Mouse (Mus musculus): ENCODE results near the gene Serpina3j. TPM values are rescaled to one million over a fixed set of nuclear protein-coding genes. Genes with fewer than 3 reads are reported as not detected.
"Not testable (repeated sequence)": the region's sequence is repeated elsewhere in the genome, so short reads cannot be mapped to it uniquely, and the experiment has no call there.

Gene Serpina3j
- polyA plus RNA-seq, 1 experiment from 2014 or later = not detected

GRCm38 (mm10) chr12:104305991-104306390 lies 8.4 kb upstream of the Serpina3j start:
- Histone ChIP-seq H3K4me2 (ENCODE audit: low read depth, low read length) (no peak overlapping the region), H3K9me3 (replicated peaks; ENCODE audit: control insufficient read depth, low read length) (no peaks in the 10 kb centered on the region), H3K27ac (ENCODE audit: low read length) (no peak overlapping the region), H3K27me3 (ENCODE audit: control insufficient read depth, insufficient read depth, low read depth, low read length) (no peaks in the 10 kb centered on the region), H3K9ac (ENCODE audit: low read depth, low read length) (no peak overlapping the region), H3K36me3 (ENCODE audit: control insufficient read depth, insufficient read depth) (no peaks in the 10 kb centered on the region), H3K4me1 (ENCODE audit: control insufficient read depth, low read depth, low read length) (no peaks in the 10 kb centered on the region), H3K4me3 (ENCODE audit: low read depth, low read length) (no peak overlapping the region)
- ATAC-seq (ENCODE audit: low read depth) = no peak
- WGBS (ENCODE audit: insufficient replicate concordance) = 56% methylated on average over 4 of the region's 4 CpGs

GRCm38 (mm10) chr12:104322454-104322853 lies 8.1 kb downstream of the Serpina3j start:
- no peak overlapping the region for H3K4me3 ChIP-seq (ENCODE audit: low read depth, low read length)
- WGBS (ENCODE audit: insufficient replicate concordance) = 29% methylated on average over 1 of the region's 1 CpGs
- H3K4me1 ChIP-seq (ENCODE audit: control insufficient read depth, low read depth, low read length) = no peaks in the 10 kb centered on the region
- H3K9ac ChIP-seq (ENCODE audit: low read depth, low read length) = no peak overlapping the region
- ATAC-seq (ENCODE audit: low read depth) = no peak
- H3K27ac ChIP-seq (ENCODE audit: low read length) = no peak overlapping the region
- no peaks in the 10 kb centered on the region for H3K9me3 ChIP-seq (replicated peaks; ENCODE audit: control insufficient read depth, low read length)
- H3K27me3 ChIP-seq (ENCODE audit: control insufficient read depth, insufficient read depth, low read depth, low read length) = no peaks in the 10 kb centered on the region
- no peaks in the 10 kb centered on the region for H3K36me3 ChIP-seq (ENCODE audit: control insufficient read depth, insufficient read depth)
- H3K4me2 ChIP-seq (ENCODE audit: low read depth, low read length) = no peak overlapping the region

- ATAC-seq (ENCODE audit: low read depth) = no peak
- no peaks in the 10 kb centered on the region for H3K36me3 ChIP-seq (ENCODE audit: control insufficient read depth, insufficient read depth)
- WGBS (ENCODE audit: insufficient replicate concordance) = 63% methylated on average over 1 of the region's 1 CpGs
- H3K4me2 ChIP-seq (ENCODE audit: low read depth, low read length) = no peak overlapping the region
- no peak overlapping the region for H3K9ac ChIP-seq (ENCODE audit: low read depth, low read length)
- no peak overlapping the region for H3K4me3 ChIP-seq (ENCODE audit: low read depth, low read length)
- H3K27me3 ChIP-seq (ENCODE audit: control insufficient read depth, insufficient read depth, low read depth, low read length) = no peaks in the 10 kb centered on the region
- no peak overlapping the region for H3K27ac ChIP-seq (ENCODE audit: low read length)
- H3K9me3 ChIP-seq (replicated peaks; ENCODE audit: control insufficient read depth, low read length) = no peaks in the 10 kb centered on the region
- H3K4me1 ChIP-seq (ENCODE audit: control insufficient read depth, low read depth, low read length) = no peaks in the 10 kb centered on the region
Observed at GRCm38 (mm10) chr12:104331701-104332100, 17.3 kb downstream of the Serpina3j start.

GRCm38 (mm10) chr12:104336873-104337272 lies 22.5 kb downstream of the Serpina3j start:
- not testable (repeated sequence) for ATAC-seq (ENCODE audit: low read depth); H3K27me3 ChIP-seq (ENCODE audit: control insufficient read depth, insufficient read depth, low read depth, low read length); H3K36me3 ChIP-seq (ENCODE audit: control insufficient read depth, insufficient read depth); H3K9me3 ChIP-seq (replicated peaks; ENCODE audit: control insufficient read depth, low read length); H3K27ac ChIP-seq (ENCODE audit: low read length); H3K4me3 ChIP-seq (ENCODE audit: low read depth, low read length); H3K4me1 ChIP-seq (ENCODE audit: control insufficient read depth, low read depth, low read length); H3K9ac ChIP-seq (ENCODE audit: low read depth, low read length); H3K4me2 ChIP-seq (ENCODE audit: low read depth, low read length)

- not testable (repeated sequence) for H3K36me3 ChIP-seq (ENCODE audit: control insufficient read depth, insufficient read depth); H3K4me3 ChIP-seq (ENCODE audit: low read depth, low read length); H3K27me3 ChIP-seq (ENCODE audit: control insufficient read depth, insufficient read depth, low read depth, low read length); ATAC-seq (ENCODE audit: low read depth); H3K9ac ChIP-seq (ENCODE audit: low read depth, low read length); H3K9me3 ChIP-seq (replicated peaks; ENCODE audit: control insufficient read depth, low read length); H3K4me1 ChIP-seq (ENCODE audit: control insufficient read depth, low read depth, low read length); H3K4me2 ChIP-seq (ENCODE audit: low read depth, low read length); H3K27ac ChIP-seq (ENCODE audit: low read length)
- 53% methylated on average over 3 of the region's 3 CpGs for WGBS (ENCODE audit: insufficient replicate concordance)
Observed at GRCm38 (mm10) chr12:104338226-104338625, 23.9 kb downstream of the Serpina3j start, which contains the start of the genes Serpina3k and Serpina3m. TSS of gene Serpina3k (plus strand) at chr12:104338486. TSS of gene Serpina3m (plus strand) at chr12:104338486.

- no peak overlapping the region for H3K27ac ChIP-seq (ENCODE audit: low read length)
- H3K4me1 ChIP-seq (ENCODE audit: control insufficient read depth, low read depth, low read length) = no peaks in the 10 kb centered on the region
- no peak for ATAC-seq (ENCODE audit: low read depth)
- no peaks in the 10 kb centered on the region for H3K9me3 ChIP-seq (replicated peaks; ENCODE audit: control insufficient read depth, low read length)
- H3K27me3 ChIP-seq (ENCODE audit: control insufficient read depth, insufficient read depth, low read depth, low read length) = no peaks in the 10 kb centered on the region
- H3K36me3 ChIP-seq (ENCODE audit: control insufficient read depth, insufficient read depth) = no peaks in the 10 kb centered on the region
- 65% methylated on average over 3 of the region's 3 CpGs for WGBS (ENCODE audit: insufficient replicate concordance)
- no peak overlapping the region for H3K4me2 ChIP-seq (ENCODE audit: low read depth, low read length)
- H3K9ac ChIP-seq (ENCODE audit: low read depth, low read length) = no peak overlapping the region
- H3K4me3 ChIP-seq (ENCODE audit: low read depth, low read length) = no peak overlapping the region
Observed at GRCm38 (mm10) chr12:104338705-104339104, 24.4 kb downstream of the Serpina3j start.

- H3K9ac ChIP-seq (ENCODE audit: low read depth, low read length); H3K27me3 ChIP-seq (ENCODE audit: control insufficient read depth, insufficient read depth, low read depth, low read length); ATAC-seq (ENCODE audit: low read depth); H3K9me3 ChIP-seq (replicated peaks; ENCODE audit: control insufficient read depth, low read length); H3K4me3 ChIP-seq (ENCODE audit: low read depth, low read length); H3K36me3 ChIP-seq (ENCODE audit: control insufficient read depth, insufficient read depth); H3K27ac ChIP-seq (ENCODE audit: low read length); H3K4me2 ChIP-seq (ENCODE audit: low read depth, low read length); H3K4me1 ChIP-seq (ENCODE audit: control insufficient read depth, low read depth, low read length): not testable (repeated sequence)
Observed at GRCm38 (mm10) chr12:104342489-104342888, 28.1 kb downstream of the Serpina3j start.

GRCm38 (mm10) chr12:104345181-104345580 lies 30.8 kb downstream of the Serpina3j start:
- Histone ChIP-seq H3K27ac (ENCODE audit: low read length) (no peak overlapping the region), H3K4me3 (ENCODE audit: low read depth, low read length) (no peak overlapping the region), H3K9ac (ENCODE audit: low read depth, low read length) (no peak overlapping the region), H3K4me1 (ENCODE audit: control insufficient read depth, low read depth, low read length) (no peaks in the 10 kb centered on the region), H3K9me3 (replicated peaks; ENCODE audit: control insufficient read depth, low read length) (no peaks in the 10 kb centered on the region), H3K27me3 (ENCODE audit: control insufficient read depth, insufficient read depth, low read depth, low read length) (no peaks in the 10 kb centered on the region), H3K36me3 (ENCODE audit: control insufficient read depth, insufficient read depth) (no peaks in the 10 kb centered on the region), H3K4me2 (ENCODE audit: low read depth, low read length) (no peak overlapping the region)
- ATAC-seq (ENCODE audit: low read depth) = no peak
- 61% methylated on average over 2 of the region's 2 CpGs for WGBS (ENCODE audit: insufficient replicate concordance)

- H3K9ac ChIP-seq (ENCODE audit: low read depth, low read length) = no peak overlapping the region
- H3K9me3 ChIP-seq (replicated peaks; ENCODE audit: control insufficient read depth, low read length) = no peaks in the 10 kb centered on the region
- H3K4me1 ChIP-seq (ENCODE audit: control insufficient read depth, low read depth, low read length) = no peaks in the 10 kb centered on the region
- no peaks in the 10 kb centered on the region for H3K27me3 ChIP-seq (ENCODE audit: control insufficient read depth, insufficient read depth, low read depth, low read length)
- no peak overlapping the region for H3K4me2 ChIP-seq (ENCODE audit: low read depth, low read length)
- H3K4me3 ChIP-seq (ENCODE audit: low read depth, low read length) = no peak overlapping the region
- no peak overlapping the region for H3K27ac ChIP-seq (ENCODE audit: low read length)
- ATAC-seq (ENCODE audit: low read depth) = no peak
- no peaks in the 10 kb centered on the region for H3K36me3 ChIP-seq (ENCODE audit: control insufficient read depth, insufficient read depth)
Observed at GRCm38 (mm10) chr12:104345707-104346106, 31.4 kb downstream of the Serpina3j start.

- no peaks in the 10 kb centered on the region for H3K9me3 ChIP-seq (replicated peaks; ENCODE audit: control insufficient read depth, low read length)
- no peaks in the 10 kb centered on the region for H3K27me3 ChIP-seq (ENCODE audit: control insufficient read depth, insufficient read depth, low read depth, low read length)
- H3K4me1 ChIP-seq (ENCODE audit: control insufficient read depth, low read depth, low read length) = no peaks in the 10 kb centered on the region
- no peak overlapping the region for H3K9ac ChIP-seq (ENCODE audit: low read depth, low read length)
- WGBS (ENCODE audit: insufficient replicate concordance) = 48% methylated on average over 2 of the region's 2 CpGs
- H3K27ac ChIP-seq (ENCODE audit: low read length) = no peak overlapping the region
- H3K4me3 ChIP-seq (ENCODE audit: low read depth, low read length) = no peak overlapping the region
- H3K36me3 ChIP-seq (ENCODE audit: control insufficient read depth, insufficient read depth) = no peaks in the 10 kb centered on the region
- H3K4me2 ChIP-seq (ENCODE audit: low read depth, low read length) = no peak overlapping the region
- ATAC-seq (ENCODE audit: low read depth) = no peak
Observed at GRCm38 (mm10) chr12:104347091-104347490, 32.7 kb downstream of the Serpina3j start.

Measured in liver, embryonic 16.5 days (tissue).